Mouse (Mus musculus): ENCODE measurements around the gene Arhgap22. TPM values are rescaled to one million over a fixed set of nuclear protein-coding genes. Genes with fewer than 3 reads are reported as not detected.

Arhgap22 gene
- polyA plus RNA-seq, 1 experiment from 2014 or later, result 3.8 TPM

- WGBS, result 51% methylated on average over 5 of the region's 5 CpGs
Measured at GRCm38 (mm10) chr14:33258256-33258655, 44.4 kb downstream of the Arhgap22 start.

DNA sequence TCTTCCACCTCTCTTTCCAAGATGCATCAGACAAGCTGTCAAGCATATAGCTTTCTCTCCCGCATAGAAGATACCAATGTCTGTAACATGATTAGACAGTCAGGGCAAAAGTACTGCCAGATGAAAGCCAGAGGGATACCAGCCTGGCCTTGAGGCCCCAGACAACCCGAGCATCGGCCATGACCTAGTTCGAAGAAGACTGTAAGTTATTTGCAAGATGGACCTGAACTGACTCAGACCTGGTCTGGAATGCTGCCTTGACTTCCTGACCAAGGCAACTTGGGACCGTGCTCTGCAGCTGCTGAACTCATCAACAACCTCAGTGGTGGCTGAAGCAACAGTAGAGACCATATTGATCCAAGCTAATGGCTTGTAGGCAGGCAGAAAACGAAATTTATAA is 46.3 kb downstream of the Arhgap22 start:
- Histone ChIP-seq H3K9ac (ENCODE audit: low read depth, low read length) (no peak overlapping the region), H3K4me1 (replicated peaks; ENCODE audit: insufficient read depth, low read length) (no peaks in the 10 kb centered on the region), H3K9me3 (replicated peaks; ENCODE audit: low read length) (no peaks in the 10 kb centered on the region), H3K4me3 (replicated peaks; ENCODE audit: low read depth, low read length) (no peak overlapping the region), H3K36me3 (ENCODE audit: insufficient read depth, low read length) (no peaks in the 10 kb centered on the region), H3K27ac (no peak overlapping the region), H3K4me2 (ENCODE audit: low read length) (no peak overlapping the region), H3K27me3 (ENCODE audit: insufficient read depth, low read length) (no peaks in the 10 kb centered on the region)
- TF ChIP-seq CTCF (IDR thresholded peaks at IDR 0.05; ENCODE audit: low read depth), result no peak
- no peak for ATAC-seq (replicated peaks; ENCODE audit: low FRiP score, low read depth)
- 84% methylated on average over 6 of the region's 6 CpGs for WGBS
- DNase-seq (ENCODE audit: low spot score), result no peak

More at GRCm38 (mm10) chr14:33258256-33258655, 44.4 kb downstream of the Arhgap22 start:
- Histone ChIP-seq H3K4me2 (ENCODE audit: low read length) (no peak overlapping the region), H3K9ac (ENCODE audit: low read depth, low read length) (no peak overlapping the region), H3K4me1 (replicated peaks; ENCODE audit: insufficient read depth, low read length) (no peaks in the 10 kb centered on the region), H3K27me3 (ENCODE audit: insufficient read depth, low read length) (no peaks in the 10 kb centered on the region), H3K4me3 (replicated peaks; ENCODE audit: low read depth, low read length) (no peak overlapping the region), H3K9me3 (replicated peaks; ENCODE audit: low read length) (no peaks in the 10 kb centered on the region), H3K27ac (no peak overlapping the region), H3K36me3 (ENCODE audit: insufficient read depth, low read length) (no peaks in the 10 kb centered on the region)
- TF ChIP-seq CTCF (IDR thresholded peaks at IDR 0.05; ENCODE audit: low read depth), result no peak
- no peak for DNase-seq (ENCODE audit: low spot score)
- ATAC-seq (replicated peaks; ENCODE audit: low FRiP score, low read depth), result no peak

- Histone ChIP-seq H3K4me1 (replicated peaks; ENCODE audit: insufficient read depth, low read length) (no peaks in the 10 kb centered on the region), H3K36me3 (ENCODE audit: insufficient read depth, low read length) (no peaks in the 10 kb centered on the region), H3K27me3 (ENCODE audit: insufficient read depth, low read length) (no peaks in the 10 kb centered on the region), H3K9me3 (replicated peaks; ENCODE audit: low read length) (no peaks in the 10 kb centered on the region), H3K4me2 (ENCODE audit: low read length) (no peak overlapping the region), H3K9ac (ENCODE audit: low read depth, low read length) (no peak overlapping the region), H3K4me3 (replicated peaks; ENCODE audit: low read depth, low read length) (no peak overlapping the region), H3K27ac (no peak overlapping the region)
- DNase-seq (ENCODE audit: low spot score) (no peak), ATAC-seq (replicated peaks; ENCODE audit: low FRiP score, low read depth) (no peak)
- WGBS, result 89% methylated on average over 13 of the region's 13 CpGs
- TF ChIP-seq CTCF (IDR thresholded peaks at IDR 0.05; ENCODE audit: low read depth), result no peak
Measured at GRCm38 (mm10) chr14:33264795-33265194, 51.0 kb downstream of the Arhgap22 start.

DNA sequence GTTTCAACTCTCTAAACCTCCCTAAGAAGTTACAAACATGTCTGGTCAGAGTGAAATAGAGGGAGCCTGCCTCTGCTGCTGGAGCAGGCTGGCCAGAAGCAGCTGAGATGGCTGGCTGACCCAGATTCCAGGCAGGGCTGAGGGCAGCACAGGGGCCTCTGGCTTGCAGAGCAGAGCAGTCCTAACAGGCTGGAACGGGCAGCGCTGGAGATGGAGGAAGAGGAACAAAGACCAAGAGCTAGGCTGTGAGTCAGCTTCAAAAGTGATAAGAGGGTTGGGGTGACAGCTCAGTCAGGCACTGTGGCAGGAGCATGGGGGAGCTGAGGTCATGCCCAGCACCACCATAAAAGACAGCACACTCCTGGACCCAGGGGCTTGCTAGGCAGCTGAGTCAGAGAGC is 62.4 kb downstream of the Arhgap22 start:
- no peak for TF ChIP-seq CTCF (IDR thresholded peaks at IDR 0.05; ENCODE audit: low read depth)
- no peaks in the 10 kb centered on the region for H3K9me3 ChIP-seq (replicated peaks; ENCODE audit: low read length)
- no peaks in the 10 kb centered on the region for H3K36me3 ChIP-seq (ENCODE audit: insufficient read depth, low read length)
- no peak overlapping the region for H3K9ac ChIP-seq (ENCODE audit: low read depth, low read length)
- no peak overlapping the region for H3K27ac ChIP-seq
- no peaks in the 10 kb centered on the region for H3K27me3 ChIP-seq (ENCODE audit: insufficient read depth, low read length)
- 86% methylated on average over 2 of the region's 2 CpGs for WGBS
- no peak for ATAC-seq (replicated peaks; ENCODE audit: low FRiP score, low read depth)
- H3K4me2 ChIP-seq (ENCODE audit: low read length), result no peak overlapping the region
- DNase-seq (ENCODE audit: low spot score), result no peak
- no peak overlapping the region for H3K4me3 ChIP-seq (replicated peaks; ENCODE audit: low read depth, low read length)
- no peaks in the 10 kb centered on the region for H3K4me1 ChIP-seq (replicated peaks; ENCODE audit: insufficient read depth, low read length)

DNA sequence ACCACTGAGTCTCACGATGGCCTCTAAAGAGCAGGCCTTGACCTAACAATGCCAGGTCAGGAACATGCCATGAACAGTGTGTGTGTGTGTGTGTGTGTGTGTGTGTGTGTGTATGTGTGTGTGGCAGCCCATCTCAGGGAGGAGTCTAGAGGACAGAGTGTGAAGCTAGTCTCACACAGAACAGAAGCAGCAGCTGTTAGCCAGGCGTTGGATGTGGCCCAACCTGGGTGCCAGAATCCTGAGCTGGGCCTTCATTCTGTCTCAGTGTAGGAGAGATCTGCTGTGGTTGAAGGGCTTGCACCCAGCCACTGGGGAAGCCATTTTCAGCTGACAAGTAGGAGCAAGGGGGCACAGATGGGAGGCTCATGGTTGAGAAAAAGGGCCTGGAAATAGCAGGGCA is 64.5 kb downstream of the Arhgap22 start:
- Histone ChIP-seq H3K27ac (no peak overlapping the region), H3K4me1 (replicated peaks; ENCODE audit: insufficient read depth, low read length) (no peaks in the 10 kb centered on the region), H3K9ac (ENCODE audit: low read depth, low read length) (no peak overlapping the region), H3K4me3 (replicated peaks; ENCODE audit: low read depth, low read length) (no peak overlapping the region), H3K9me3 (replicated peaks; ENCODE audit: low read length) (no peaks in the 10 kb centered on the region), H3K4me2 (ENCODE audit: low read length) (no peak overlapping the region), H3K36me3 (ENCODE audit: insufficient read depth, low read length) (no peaks in the 10 kb centered on the region), H3K27me3 (ENCODE audit: insufficient read depth, low read length) (no peaks in the 10 kb centered on the region)
- no peak for TF ChIP-seq CTCF (IDR thresholded peaks at IDR 0.05; ENCODE audit: low read depth)
- 69% methylated on average over 2 of the region's 2 CpGs for WGBS
- DNase-seq (ENCODE audit: low spot score), result no peak
- no peak for ATAC-seq (replicated peaks; ENCODE audit: low FRiP score, low read depth)

GRCm38 (mm10) chr14:33280921-33281320 is 67.1 kb downstream of the Arhgap22 start:
- Histone ChIP-seq H3K27me3 (ENCODE audit: insufficient read depth, low read length) (no peaks in the 10 kb centered on the region), H3K27ac (no peak overlapping the region), H3K36me3 (ENCODE audit: insufficient read depth, low read length) (no peaks in the 10 kb centered on the region), H3K4me2 (ENCODE audit: low read length) (no peak overlapping the region), H3K4me1 (replicated peaks; ENCODE audit: insufficient read depth, low read length) (no peaks in the 10 kb centered on the region), H3K9me3 (replicated peaks; ENCODE audit: low read length) (no peaks in the 10 kb centered on the region), H3K9ac (ENCODE audit: low read depth, low read length) (no peak overlapping the region), H3K4me3 (replicated peaks; ENCODE audit: low read depth, low read length) (no peak overlapping the region)
- no peak for TF ChIP-seq CTCF (IDR thresholded peaks at IDR 0.05; ENCODE audit: low read depth)
- ATAC-seq (replicated peaks; ENCODE audit: low FRiP score, low read depth), result no peak
- no peak for DNase-seq (ENCODE audit: low spot score)
- WGBS, result 92% methylated on average over 2 of the region's 2 CpGs

DNA sequence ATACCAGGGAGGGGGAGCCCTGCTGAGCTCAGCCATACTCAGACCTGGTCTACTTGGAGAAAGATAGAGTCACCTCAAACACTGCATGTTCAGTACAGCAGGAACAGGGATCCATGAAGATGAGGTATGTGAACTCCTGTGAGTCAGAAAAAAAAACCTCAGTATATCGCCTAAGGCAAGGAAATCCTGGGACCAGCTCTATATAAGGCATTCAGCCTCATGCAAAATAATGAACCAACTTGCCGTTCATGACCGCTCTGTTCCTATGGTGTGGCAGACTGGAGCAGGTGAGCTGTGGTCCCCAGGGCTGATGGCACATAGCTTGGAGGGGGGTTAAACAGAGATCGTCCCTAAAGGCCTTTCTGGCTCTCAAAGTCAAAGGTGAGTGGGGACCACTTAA is 68.6 kb downstream of the Arhgap22 start:
- Histone ChIP-seq H3K4me3 (replicated peaks; ENCODE audit: low read depth, low read length) (no peak overlapping the region), H3K9me3 (replicated peaks; ENCODE audit: low read length) (no peaks in the 10 kb centered on the region), H3K9ac (ENCODE audit: low read depth, low read length) (no peak overlapping the region), H3K27ac (no peak overlapping the region), H3K4me1 (replicated peaks; ENCODE audit: insufficient read depth, low read length) (no peaks in the 10 kb centered on the region), H3K27me3 (ENCODE audit: insufficient read depth, low read length) (no peaks in the 10 kb centered on the region), H3K36me3 (ENCODE audit: insufficient read depth, low read length) (no peaks in the 10 kb centered on the region), H3K4me2 (ENCODE audit: low read length) (no peak overlapping the region)
- WGBS, result 88% methylated on average over 4 of the region's 4 CpGs
- no peak for TF ChIP-seq CTCF (IDR thresholded peaks at IDR 0.05; ENCODE audit: low read depth)
- ATAC-seq (replicated peaks; ENCODE audit: low FRiP score, low read depth), result no peak
- DNase-seq (ENCODE audit: low spot score), result no peak
